Mouse (Mus musculus): ENCODE results near the gene Tomm40. TPM values are rescaled to one million over a fixed set of nuclear protein-coding genes. Genes with fewer than 3 reads are reported as not detected.

Gene Tomm40
- polyA plus RNA-seq, 1 experiment from 2014 or later = 138 TPM

GRCm38 (mm10) chr7:19675824-19676223 lies 39.4 kb downstream of the Tomm40 start:
- Histone ChIP-seq H3K9me3 (ENCODE audit: control insufficient read depth, low read length) (no peaks in the 10 kb centered on the region), H3K9ac (ENCODE audit: low read length) (no peak overlapping the region), H3K27ac (ENCODE audit: low read depth, low read length) (no peak overlapping the region), H3K36me3 (ENCODE audit: control insufficient read depth, insufficient read depth, low read length) (no peaks in the 10 kb centered on the region), H3K4me2 (no peak overlapping the region), H3K4me3 (ENCODE audit: low read depth, low read length) (no peak overlapping the region), H3K4me1 (ENCODE audit: control insufficient read depth, insufficient read depth, low read length) (no peaks in the 10 kb centered on the region), H3K27me3 (ENCODE audit: control insufficient read depth, insufficient read depth, low read length) (no peaks in the 10 kb centered on the region)
- WGBS = 85% methylated on average over 10 of the region's 10 CpGs
- DNase-seq (ENCODE audit: low spot score, missing footprints) (no peak), ATAC-seq (ENCODE audit: low FRiP score) (no peak)

GRCm38 (mm10) chr7:19673083-19673699 lies 42.0 kb downstream of the Tomm40 start:
- 69% methylated on average over 14 of the region's 14 CpGs for WGBS
- H3K4me2 ChIP-seq = no peak overlapping the region
- H3K4me1 ChIP-seq (ENCODE audit: control insufficient read depth, insufficient read depth, low read length) = no peaks in the 10 kb centered on the region
- no peaks in the 10 kb centered on the region for H3K27me3 ChIP-seq (ENCODE audit: control insufficient read depth, insufficient read depth, low read length)
- H3K4me3 ChIP-seq (ENCODE audit: low read depth, low read length) = no peak overlapping the region
- ATAC-seq (ENCODE audit: low FRiP score) = no peak
- no peaks in the 10 kb centered on the region for H3K36me3 ChIP-seq (ENCODE audit: control insufficient read depth, insufficient read depth, low read length)
- no peak for DNase-seq (ENCODE audit: low spot score, missing footprints)
- no peak overlapping the region for H3K27ac ChIP-seq (ENCODE audit: low read depth, low read length)
- no peak overlapping the region for H3K9ac ChIP-seq (ENCODE audit: low read length)
- no peaks in the 10 kb centered on the region for H3K9me3 ChIP-seq (ENCODE audit: control insufficient read depth, low read length)

- Histone ChIP-seq H3K27ac (ENCODE audit: low read depth, low read length) (no peak overlapping the region), H3K9ac (ENCODE audit: low read length) (no peak overlapping the region), H3K27me3 (ENCODE audit: control insufficient read depth, insufficient read depth, low read length) (no peaks in the 10 kb centered on the region), H3K4me2 (no peak overlapping the region), H3K4me3 (ENCODE audit: low read depth, low read length) (no peak overlapping the region), H3K36me3 (ENCODE audit: control insufficient read depth, insufficient read depth, low read length) (no peaks in the 10 kb centered on the region), H3K4me1 (ENCODE audit: control insufficient read depth, insufficient read depth, low read length) (no peaks in the 10 kb centered on the region), H3K9me3 (ENCODE audit: control insufficient read depth, low read length) (no peaks in the 10 kb centered on the region)
- no peak for ATAC-seq (ENCODE audit: low FRiP score)
- no peak for DNase-seq (ENCODE audit: low spot score, missing footprints)
- WGBS = 75% methylated on average over 10 of the region's 10 CpGs
Observed at GRCm38 (mm10) chr7:19671511-19671910, 43.7 kb downstream of the Tomm40 start.

- Histone ChIP-seq H3K4me2 (0 out of 2 replicates have a peak overlapping the region, but pooled peaks have one; percentile 6), H3K27ac (ENCODE audit: low read depth, low read length) (no peak overlapping the region), H3K36me3 (ENCODE audit: control insufficient read depth, insufficient read depth, low read length) (no peaks in the 10 kb centered on the region), H3K9ac (ENCODE audit: low read length) (peak overlapping the region; percentile 39; the same call in 1 of the 2 replicates), H3K4me1 (ENCODE audit: control insufficient read depth, insufficient read depth, low read length) (peaks cover 6% of the 10 kb centered on the region), H3K27me3 (ENCODE audit: control insufficient read depth, insufficient read depth, low read length) (no peaks in the 10 kb centered on the region), H3K9me3 (ENCODE audit: control insufficient read depth, low read length) (no peaks in the 10 kb centered on the region), H3K4me3 (ENCODE audit: low read depth, low read length) (no peak overlapping the region)
- ATAC-seq (ENCODE audit: low FRiP score) (peak; percentile 66), DNase-seq (ENCODE audit: low spot score, missing footprints) (peak; percentile 95)
- 9% methylated on average over 10 of the region's 10 CpGs for WGBS
Observed at GRCm38 (mm10) chr7:19668947-19669721, 46.1 kb downstream of the Tomm40 start.

DNA sequence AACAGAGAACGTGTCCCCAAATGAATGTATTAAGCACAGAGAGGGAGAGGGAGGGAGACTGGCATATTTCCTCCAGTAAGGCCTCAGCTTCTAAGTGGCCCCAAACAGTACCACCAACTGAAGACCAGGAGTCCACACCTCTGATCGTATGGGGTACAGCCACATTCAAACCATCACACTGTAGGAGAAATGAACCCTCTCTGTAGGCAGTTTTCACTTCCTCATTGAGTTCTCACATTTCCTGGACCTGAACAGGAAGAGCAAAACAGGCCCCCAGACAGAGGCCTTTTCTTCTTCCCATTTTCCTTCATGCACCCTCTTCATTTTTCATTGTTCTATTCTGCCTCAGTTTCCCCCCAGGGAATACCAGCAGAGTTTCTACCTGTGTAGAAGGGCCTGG lies 47.8 kb downstream of the Tomm40 start:
- ATAC-seq (ENCODE audit: low FRiP score) (no peak), DNase-seq (ENCODE audit: low spot score, missing footprints) (no peak)
- no peak overlapping the region for H3K4me3 ChIP-seq (ENCODE audit: low read depth, low read length)
- H3K4me1 ChIP-seq (ENCODE audit: control insufficient read depth, insufficient read depth, low read length) = peaks cover 14% of the 10 kb centered on the region
- H3K27me3 ChIP-seq (ENCODE audit: control insufficient read depth, insufficient read depth, low read length) = no peaks in the 10 kb centered on the region
- no peak overlapping the region for H3K9ac ChIP-seq (ENCODE audit: low read length)
- no peak overlapping the region for H3K27ac ChIP-seq (ENCODE audit: low read depth, low read length)
- WGBS = 74% methylated on average over 2 of the region's 2 CpGs
- H3K9me3 ChIP-seq (ENCODE audit: control insufficient read depth, low read length) = no peaks in the 10 kb centered on the region
- no peak overlapping the region for H3K4me2 ChIP-seq
- H3K36me3 ChIP-seq (ENCODE audit: control insufficient read depth, insufficient read depth, low read length) = no peaks in the 10 kb centered on the region

DNA sequence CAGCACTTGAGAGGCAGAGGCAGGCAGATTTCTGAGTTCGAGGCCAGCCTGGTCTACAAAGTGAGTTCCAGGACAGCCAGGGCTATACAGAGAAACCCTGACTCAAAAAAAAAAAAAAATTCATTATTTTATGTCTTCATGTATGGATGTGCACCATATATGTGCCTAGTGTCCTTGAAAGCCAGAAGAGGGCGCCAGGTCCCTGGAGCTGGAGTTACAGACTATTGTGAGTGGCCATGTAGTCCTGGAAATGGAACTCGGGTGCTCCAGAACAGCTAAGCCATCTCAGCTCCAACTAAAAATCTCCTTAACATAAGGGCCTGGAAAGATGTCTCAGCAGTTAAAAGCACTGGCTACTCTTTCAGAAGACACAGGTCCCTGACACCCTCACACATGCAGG lies 48.5 kb downstream of the Tomm40 start:
- Histone ChIP-seq H3K4me3 (ENCODE audit: low read depth, low read length) (no peak overlapping the region), H3K9ac (ENCODE audit: low read length) (no peak overlapping the region), H3K9me3 (ENCODE audit: control insufficient read depth, low read length) (no peaks in the 10 kb centered on the region), H3K27ac (ENCODE audit: low read depth, low read length) (no peak overlapping the region), H3K27me3 (ENCODE audit: control insufficient read depth, insufficient read depth, low read length) (no peaks in the 10 kb centered on the region), H3K4me1 (ENCODE audit: control insufficient read depth, insufficient read depth, low read length) (peaks cover 14% of the 10 kb centered on the region), H3K36me3 (ENCODE audit: control insufficient read depth, insufficient read depth, low read length) (no peaks in the 10 kb centered on the region), H3K4me2 (no peak overlapping the region)
- 59% methylated on average over 3 of the region's 3 CpGs for WGBS
- ATAC-seq (ENCODE audit: low FRiP score) (no peak), DNase-seq (ENCODE audit: low spot score, missing footprints) (no peak)

- peak within 1 kb of the TSS; percentile 90 for H3K27ac ChIP-seq (ENCODE audit: low read depth, low read length)
Observed at GRCm38 (mm10) chr7:19664955-19665841, 50.0 kb downstream of the Tomm40 start, which contains the start of gene Clptm1. Clptm1 (minus strand) TSS chr7:19665033.

GRCm38 (mm10) chr7:19664455-19664954 lies 50.7 kb downstream of the Tomm40 start:
- DNase-seq (ENCODE audit: low spot score, missing footprints) (no peak), ATAC-seq (ENCODE audit: low FRiP score) (no peak; the same call in none of the 2 replicates)
- H3K36me3 ChIP-seq (ENCODE audit: control insufficient read depth, insufficient read depth, low read length) = no peaks in the 10 kb centered on the region; the same call in 1 of the 2 replicates
- peak overlapping the region; percentile 40; the same call in 1 of the 2 replicates for H3K27ac ChIP-seq (ENCODE audit: low read depth, low read length)
- no peaks in the 10 kb centered on the region for H3K9me3 ChIP-seq (ENCODE audit: control insufficient read depth, low read length)
- peaks cover 14% of the 10 kb centered on the region for H3K4me1 ChIP-seq (ENCODE audit: control insufficient read depth, insufficient read depth, low read length)
- H3K9ac ChIP-seq (ENCODE audit: low read length) = peak overlapping the region; percentile 98
- peak overlapping the region; percentile 99 for H3K4me3 ChIP-seq (ENCODE audit: low read depth, low read length)
- H3K4me2 ChIP-seq = peak overlapping the region; percentile 80
- H3K27me3 ChIP-seq (ENCODE audit: control insufficient read depth, insufficient read depth, low read length) = no peaks in the 10 kb centered on the region
- WGBS = under 1% methylated on average over 30 of the region's 37 CpGs

More at GRCm38 (mm10) chr7:19664955-19665841, 50.0 kb downstream of the Tomm40 start, which contains the start of gene Clptm1:
- H3K36me3 ChIP-seq (ENCODE audit: control insufficient read depth, insufficient read depth, low read length) = no peaks in the 10 kb centered on the region
- no peaks in the 10 kb centered on the region for H3K27me3 ChIP-seq (ENCODE audit: control insufficient read depth, insufficient read depth, low read length)
- H3K4me3 ChIP-seq (ENCODE audit: low read depth, low read length) = peak within 1 kb of the TSS; percentile 99
- no peaks in the 10 kb centered on the region for H3K9me3 ChIP-seq (ENCODE audit: control insufficient read depth, low read length)
- H3K4me1 ChIP-seq (ENCODE audit: control insufficient read depth, insufficient read depth, low read length) = peaks cover 14% of the 10 kb centered on the region
- H3K4me2 ChIP-seq = peak within 1 kb of the TSS; percentile 80
- peak within 1 kb of the TSS; percentile 98 for H3K9ac ChIP-seq (ENCODE audit: low read length)
- peak; percentile 99 for DNase-seq (ENCODE audit: low spot score, missing footprints)
- ATAC-seq (ENCODE audit: low FRiP score) = peak; percentile 90
- WGBS = under 1% methylated on average over 63 of the region's 63 CpGs
